Mouse (Mus musculus) kidney, adult 18-20 months (tissue): ENCODE data around the gene Dnajc21.

Experiments used
- DNase-seq: peaks from one replicate; pipeline ENCODE4 v3.0.0; 2021

Gene Dnajc21

DNA sequence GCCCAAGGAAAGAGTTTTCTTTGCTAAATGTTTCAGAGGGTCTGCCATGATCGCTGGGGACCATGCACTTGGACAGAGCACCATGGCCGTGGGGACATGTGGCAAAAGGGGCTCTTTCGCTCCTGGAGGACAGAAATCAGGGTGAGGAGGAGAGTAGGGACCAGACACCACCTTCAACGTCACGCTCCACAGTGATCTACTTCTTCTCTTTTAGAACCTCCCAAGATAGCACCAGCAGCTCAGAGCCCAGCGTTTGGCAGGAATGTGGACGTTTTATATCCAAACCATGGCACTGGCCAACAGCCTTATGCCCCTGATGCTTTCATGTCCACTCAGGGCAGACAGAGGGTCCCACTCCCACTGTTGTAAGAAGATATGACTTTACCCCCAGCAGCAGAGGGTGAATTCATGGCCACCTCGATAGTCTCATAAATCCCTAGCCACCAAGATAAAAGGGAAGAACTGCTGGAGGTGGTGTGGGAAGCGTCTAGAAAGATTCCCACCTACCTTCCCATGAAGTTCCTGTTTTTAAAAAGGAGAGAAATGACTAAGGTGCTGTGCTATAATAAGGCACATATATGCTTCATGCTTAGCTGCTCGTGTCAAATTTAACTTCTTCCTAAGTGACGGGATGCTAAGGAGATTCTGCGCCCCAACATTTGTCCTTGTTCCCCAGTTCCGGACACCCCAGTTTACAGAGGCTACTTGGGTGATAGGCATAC, 43.6 kb downstream of the Dnajc21 start:
- DNase-seq = no peak

DNA sequence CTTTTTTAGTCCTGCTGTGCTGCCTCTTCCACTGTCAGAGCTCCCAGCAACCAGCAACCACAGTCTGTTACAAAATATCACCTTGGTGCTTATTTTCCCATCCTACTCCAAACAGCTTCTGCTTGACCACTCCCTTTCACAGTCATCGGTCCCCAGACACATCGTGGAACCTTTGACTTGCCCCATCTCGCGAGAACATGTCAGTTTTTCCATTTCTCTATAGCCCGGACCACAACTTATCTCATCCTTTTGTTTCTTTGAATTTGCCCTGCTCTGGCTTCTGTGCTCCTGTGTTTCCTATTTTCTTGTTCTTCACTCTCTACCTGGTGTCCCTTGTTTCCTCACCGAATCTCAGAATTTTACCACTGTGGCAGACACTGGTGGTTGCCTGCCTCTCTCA, 44.2 kb downstream of the Dnajc21 start:
- DNase-seq = no peak

DNA sequence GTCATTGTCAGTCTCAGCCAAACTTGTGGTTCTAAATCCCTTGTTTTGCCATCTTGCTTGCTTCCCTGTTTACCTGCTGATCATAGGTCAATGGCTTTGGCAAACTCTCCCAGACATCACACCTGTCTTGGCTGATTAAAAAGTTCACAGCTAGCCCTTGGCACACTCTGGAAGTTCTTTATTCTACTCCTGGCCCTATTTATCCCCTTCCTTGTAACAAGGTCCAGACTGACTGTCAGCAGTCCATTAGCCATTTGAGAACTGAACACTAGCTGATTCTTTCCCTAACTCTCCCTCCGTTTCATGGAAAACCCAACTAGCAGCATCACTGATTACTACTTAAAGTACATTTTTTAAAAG, 48.6 kb downstream of the Dnajc21 start:
- DNase-seq = no peak

- no peak for DNase-seq
Measured at GRCm38 (mm10) chr15:10421138-10421784, 49.1 kb downstream of the Dnajc21 start.

- no peak for DNase-seq
Measured at GRCm38 (mm10) chr15:10413656-10414055, 56.7 kb downstream of the Dnajc21 start.

DNA sequence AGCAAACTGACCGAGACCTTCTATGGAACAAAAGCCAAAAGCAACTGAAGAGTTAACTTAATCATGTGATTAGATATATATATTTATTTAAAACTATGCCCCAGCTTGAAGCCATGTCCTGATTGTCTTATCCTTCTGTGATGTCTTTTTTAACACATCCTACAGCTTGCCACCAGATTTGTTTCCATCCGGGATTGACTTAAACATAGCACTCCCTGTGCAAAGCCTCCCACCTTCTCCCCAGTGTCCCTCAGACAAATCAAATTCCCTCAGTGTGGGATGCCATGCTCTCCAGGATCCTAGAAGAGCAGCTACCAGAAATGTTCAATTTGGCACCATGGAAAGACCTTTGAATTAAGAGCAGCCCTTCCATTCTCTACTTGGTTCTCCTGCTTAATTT, 59.4 kb downstream of the Dnajc21 start:
- DNase-seq = no peak

DNA sequence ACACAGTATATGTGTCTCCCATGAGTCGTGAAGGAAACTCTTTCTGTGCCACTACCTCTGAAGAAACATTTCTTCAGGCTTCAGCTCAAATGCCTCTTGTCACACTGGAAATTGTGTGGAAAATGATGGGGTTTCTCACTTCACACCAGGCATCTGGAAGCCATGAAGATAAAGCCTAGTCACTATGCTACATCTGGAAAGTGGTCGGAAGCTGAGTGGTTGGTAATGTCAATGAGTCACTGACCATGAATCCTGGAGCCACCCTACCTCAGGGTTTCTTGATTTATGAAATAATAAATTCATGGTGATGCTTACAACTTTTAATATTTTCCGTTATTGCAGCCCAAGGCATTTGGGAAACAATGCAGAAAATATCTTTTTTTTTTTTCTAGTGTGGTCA, 60.5 kb downstream of the Dnajc21 start:
- no peak for DNase-seq

GRCm38 (mm10) chr15:10400415-10400814, 69.9 kb downstream of the Dnajc21 start:
- no peak for DNase-seq

DNA sequence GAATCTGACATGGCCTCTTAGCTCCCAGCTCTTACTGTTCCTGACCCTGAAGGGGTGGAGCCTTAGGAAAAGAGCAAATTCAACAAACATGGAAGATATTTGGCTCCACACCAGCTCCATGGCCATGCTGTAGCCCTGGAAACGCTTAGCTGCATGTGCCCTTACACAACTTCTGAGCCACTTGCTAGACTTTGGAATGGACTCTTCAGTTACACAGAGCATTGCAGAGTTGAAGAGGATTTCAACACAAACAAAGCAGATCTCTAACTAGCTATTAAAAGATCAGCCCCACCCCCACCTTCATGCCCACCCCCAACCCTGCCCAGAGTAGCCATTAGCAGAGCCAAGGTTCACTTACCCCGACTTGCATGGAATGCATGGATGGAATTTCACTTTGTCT, 70.5 kb downstream of the Dnajc21 start:
- DNase-seq = peak; percentile 62
